Mouse (Mus musculus) left cerebral cortex, adult 8-10 months (tissue): ENCODE results near the gene Dnaja3. TPM values are rescaled to one million over a fixed set of nuclear protein-coding genes. Genes with fewer than 3 reads are reported as not detected.
A peak's percentile ranks its signal among the peaks of the same experiment; 100 is the strongest.
"Not testable (repeated sequence)": the region's sequence is repeated elsewhere in the genome, so short reads cannot be mapped to it uniquely, and the experiment has no call there.

Experiments
- DNase-seq, 2 experiments: peaks; one replicate each; pipeline ENCODE4 v3.0.0; 2022; ENCODE audit warnings: low spot score in 2 of 2
- total RNA-seq, 4 experiments: library from RNA; stranded (reverse); gene quantifications; 2 replicates each; pipeline ENCODE4 v1.2.4; 2022

The Dnaja3 gene
- total RNA-seq, 4 experiments from 2014 or later = 63.0 to 66.1 (median 65.1) TPM

DNA sequence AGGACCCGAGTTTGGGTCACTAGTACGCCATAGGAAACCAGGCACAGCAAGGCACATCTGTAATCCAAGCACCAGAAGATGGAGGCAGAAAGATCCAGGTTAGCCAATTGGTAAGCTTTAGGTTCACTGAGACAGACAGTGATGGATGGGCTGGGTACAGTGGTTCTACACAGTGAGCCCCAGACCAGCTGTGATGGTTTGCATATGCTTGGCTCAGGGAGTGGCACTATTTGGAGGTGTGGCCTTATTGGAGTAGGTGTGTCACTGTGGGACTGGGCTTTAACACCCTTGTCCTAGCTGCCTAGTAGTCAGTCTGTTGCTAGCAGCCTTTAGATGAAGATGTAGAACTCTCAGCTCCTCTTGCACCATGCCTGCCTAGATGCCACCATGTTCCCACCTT, 24.0 kb downstream of the Dnaja3 start:
- DNase-seq = no peak

DNA sequence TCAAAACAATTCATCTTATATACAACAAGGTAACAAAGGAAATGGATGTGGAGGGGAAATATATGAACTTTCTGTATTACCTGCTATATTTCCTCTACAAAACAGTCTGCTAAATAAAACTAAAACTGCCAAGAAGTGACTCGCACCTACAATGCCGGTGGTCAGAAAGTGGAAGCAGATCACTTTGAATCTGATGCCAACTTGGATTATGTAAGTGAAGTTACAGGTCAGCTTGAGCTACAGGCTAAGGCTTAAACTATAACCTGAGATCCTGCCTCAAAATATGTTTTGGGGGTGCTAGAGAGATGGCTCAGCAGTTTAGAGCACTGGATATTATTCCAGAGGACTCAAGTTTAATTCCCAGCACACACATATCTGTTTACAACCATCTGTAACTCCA, 25.9 kb downstream of the Dnaja3 start:
- DNase-seq = no peak

DNA sequence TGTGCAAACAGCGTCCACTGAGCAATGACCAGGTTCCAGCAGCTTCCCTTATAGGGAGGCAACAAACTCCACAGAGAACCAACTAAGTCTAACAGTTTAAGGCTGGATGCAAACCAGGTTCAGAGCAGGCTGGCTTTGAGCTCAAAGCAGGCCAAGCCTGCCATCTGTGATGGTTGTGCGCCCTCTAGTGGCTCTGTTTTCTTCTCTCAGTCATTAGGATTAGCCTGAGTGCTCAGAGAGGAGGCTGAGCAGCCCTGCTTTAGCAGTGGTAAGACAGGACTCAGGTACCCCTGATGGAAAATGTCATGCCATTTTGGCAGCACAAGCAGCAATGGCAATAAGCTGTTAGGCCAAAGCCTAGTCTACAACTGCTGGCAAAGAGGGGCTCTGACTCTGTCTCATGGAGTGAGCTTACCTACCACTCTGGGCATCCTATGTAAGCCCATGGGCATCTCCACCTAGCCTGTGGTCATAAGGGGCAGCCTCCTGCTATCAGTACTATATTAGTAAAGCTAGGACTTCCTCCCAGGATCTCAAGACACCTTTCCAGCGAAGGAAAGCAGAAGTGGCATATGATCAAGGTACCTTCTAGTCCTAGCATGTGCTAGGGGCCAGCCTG, 27.5 kb downstream of the Dnaja3 start:
- peak; percentile 59 to 62 for DNase-seq

DNA sequence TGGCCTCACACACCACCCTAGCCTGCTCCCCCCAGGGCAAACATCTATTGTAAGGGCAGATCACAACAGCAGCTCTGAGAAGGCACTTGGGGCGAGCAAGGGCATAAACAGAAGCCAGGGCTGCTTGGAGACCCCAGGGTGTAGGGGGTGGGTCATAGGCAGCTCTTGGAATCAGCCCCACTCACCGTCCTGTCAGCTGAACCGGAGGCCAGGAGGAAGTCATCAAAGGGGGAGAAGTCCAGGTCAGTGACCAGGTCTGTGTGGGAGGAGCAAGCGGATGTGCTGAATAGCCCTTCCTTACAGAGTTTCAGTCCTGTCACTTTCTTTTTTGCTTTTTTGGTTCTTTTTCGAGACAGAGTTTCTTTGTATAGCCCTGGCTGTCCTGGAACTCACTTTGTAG, 30.5 kb downstream of the Dnaja3 start:
- no peak for DNase-seq

DNA sequence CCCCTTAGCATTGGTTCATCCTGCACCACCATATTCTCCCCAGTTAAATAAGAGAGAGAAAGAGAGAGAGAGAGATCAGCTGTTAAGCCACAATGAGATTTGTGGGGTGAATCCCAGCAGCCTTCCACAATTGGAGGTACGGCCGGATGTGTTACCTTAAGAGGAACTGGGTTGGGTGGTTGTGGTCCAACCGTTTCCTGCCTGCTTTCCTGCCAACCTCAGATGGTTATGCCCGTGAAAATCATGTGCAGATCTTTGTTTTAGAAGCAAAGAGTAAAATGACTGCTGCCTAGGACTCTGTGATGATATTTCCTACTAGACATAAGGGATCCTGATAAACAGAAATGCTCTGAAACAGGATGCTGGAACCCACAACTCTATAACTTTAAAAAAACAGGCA, 34.3 kb downstream of the Dnaja3 start:
- no peak for DNase-seq

DNA sequence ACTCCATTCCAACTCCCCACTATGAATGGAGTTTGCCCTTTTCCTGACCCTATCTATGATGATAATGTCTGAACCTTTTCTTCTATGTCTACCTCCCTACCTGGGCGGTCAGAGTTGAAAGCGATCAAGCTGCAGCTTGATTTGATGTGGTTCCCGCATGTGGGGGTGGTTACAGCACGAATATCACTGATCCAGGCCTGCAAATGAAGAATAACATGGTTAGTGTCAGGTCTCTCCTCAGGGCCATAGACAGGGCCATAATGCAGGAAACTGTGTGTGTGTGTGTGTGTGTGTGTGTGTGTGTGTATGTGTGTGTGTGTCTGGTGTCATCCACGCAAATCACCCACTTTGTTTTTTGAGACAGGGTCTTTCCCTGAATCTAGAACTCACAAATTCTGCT, 37.0 kb downstream of the Dnaja3 start:
- no peak for DNase-seq

DNA sequence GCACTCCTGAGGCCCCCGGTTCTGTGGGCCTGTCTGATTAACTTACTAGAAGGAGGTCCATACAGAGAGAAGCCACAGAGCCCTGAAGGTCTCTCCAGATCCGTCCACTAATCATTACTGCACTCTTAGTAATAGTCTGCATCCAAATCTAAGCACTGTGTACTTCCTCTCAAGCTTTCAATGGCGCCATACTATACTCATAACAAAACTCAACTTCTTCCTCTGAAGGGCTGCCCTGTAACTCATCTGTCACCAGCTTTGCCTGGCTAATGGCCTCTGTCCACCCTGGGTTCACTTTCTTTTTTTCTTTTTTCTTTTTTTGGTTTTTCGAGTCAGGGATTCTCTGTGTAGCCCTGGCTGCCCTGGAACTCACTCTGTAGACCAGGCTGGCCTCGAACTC, 38.3 kb downstream of the Dnaja3 start:
- DNase-seq = no peak

DNA sequence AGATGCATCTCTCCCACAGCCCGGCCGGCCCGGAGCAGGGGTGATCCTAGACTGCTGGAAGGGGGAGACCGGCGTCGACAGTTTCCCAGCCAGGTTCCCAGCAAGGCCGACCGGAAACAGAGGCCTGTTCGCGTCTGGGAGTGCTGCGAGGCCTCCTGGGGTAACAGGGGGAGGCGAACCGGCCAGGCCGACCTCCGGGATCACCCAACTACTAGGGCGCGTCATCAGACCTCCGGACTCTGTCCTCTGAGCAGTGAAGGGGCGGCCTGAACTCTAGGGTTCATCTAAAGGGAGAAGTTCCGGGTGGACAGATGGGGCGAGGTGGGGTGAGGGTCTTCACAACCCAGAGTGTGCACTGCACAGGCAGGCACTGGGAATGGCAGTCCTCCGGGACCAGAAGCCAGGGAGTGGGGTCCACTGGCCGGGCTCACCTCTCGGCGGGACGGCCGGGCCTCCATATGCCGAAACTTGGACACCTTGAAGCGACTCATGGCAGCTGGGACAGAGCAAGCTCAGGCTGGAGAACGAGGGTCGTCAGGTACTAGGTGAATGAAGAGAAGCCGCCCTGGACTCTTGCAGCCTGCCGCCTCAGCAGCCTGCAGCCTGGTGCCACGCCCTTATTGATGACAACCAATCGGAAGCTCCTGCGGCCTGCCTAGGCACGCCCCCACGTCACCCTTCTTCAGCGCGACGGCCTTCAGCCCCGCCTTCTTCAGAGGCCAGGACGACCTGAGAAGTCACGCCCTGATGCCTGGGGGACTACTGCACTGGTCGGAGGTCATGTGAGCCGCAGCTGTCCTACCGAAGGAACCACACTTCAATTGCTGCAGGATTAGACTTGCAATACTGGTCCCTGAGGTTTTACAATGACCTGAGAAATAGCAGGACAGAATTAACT, 39.6 kb downstream of the Dnaja3 start, which contains the start of gene Coro7:
Gene Coro7 (minus strand): TSS at position 657 of the 898 bp plus-strand sequence.
- peak; percentile 64 to 92 for DNase-seq

DNA sequence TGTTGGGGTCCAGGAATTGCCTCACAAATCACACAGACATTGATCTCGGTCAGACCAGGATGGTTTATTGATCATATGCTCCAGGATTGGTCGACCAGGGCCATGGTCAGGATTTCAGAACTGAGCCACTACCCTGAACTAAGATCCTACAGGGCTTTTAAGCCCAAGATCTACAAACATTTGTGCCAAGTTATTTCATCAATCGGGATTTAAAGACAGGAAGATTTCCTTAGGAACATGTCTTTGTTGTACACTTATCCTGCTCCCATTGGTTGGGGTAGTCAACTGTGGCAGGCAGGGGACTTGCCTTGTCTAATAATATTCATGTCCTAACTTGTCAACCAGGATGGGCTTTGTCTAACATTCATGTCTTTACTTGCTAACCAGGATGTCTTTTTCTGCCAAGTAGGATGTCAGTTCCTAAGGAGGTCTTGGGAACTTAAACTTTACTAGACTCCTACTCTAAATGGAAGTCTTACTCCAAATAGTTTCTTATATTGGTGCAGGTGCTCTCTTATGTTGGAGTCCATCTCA, 41.2 kb downstream of the Dnaja3 start:
- not testable (repeated sequence) for DNase-seq

DNA sequence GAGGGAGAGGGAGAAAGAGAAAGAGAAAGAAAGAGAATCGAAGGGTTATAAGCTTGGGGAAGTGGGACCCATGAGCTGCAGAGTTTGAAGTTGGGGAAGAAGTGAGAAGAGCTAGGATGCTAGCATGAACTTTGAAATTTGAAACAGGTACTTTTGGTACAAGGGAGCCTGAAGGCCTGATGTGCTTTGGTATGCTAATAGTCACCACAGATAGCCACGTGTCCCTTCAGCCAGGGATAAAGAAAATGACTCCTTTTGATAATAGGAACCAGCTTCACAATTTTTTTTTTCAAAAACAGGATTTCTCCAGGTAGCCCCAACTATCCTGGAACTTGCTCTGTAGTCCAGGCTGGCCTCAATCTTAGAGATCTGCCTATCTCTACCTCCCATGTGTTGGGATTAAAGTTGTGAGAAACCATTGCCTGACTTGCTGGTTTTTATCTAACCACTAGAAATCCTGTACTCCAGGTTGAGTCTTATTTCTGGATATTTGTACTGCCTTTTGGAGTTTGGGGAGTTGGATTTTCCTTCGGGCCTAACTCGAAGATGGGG, 42.9 kb downstream of the Dnaja3 start:
- DNase-seq = no peak

DNA sequence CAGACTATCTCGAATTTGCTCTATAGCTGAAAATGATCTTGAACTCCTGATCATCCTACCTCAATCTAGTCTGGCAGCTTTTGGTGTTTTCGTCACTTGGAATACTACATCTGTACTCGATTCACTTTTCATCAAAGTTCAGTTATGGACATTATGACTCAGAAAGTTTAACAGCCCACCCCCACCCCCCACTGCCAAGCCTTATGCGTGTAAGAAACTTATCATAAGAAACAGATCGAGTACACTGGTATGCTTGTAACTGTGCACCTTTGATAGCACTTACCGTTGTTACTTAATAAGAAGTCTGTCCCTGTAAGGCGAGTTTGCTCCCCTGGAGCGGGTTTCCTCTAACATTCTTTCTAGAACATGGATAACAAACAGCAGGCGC, 43.4 kb downstream of the Dnaja3 start:
- DNase-seq = no peak

DNA sequence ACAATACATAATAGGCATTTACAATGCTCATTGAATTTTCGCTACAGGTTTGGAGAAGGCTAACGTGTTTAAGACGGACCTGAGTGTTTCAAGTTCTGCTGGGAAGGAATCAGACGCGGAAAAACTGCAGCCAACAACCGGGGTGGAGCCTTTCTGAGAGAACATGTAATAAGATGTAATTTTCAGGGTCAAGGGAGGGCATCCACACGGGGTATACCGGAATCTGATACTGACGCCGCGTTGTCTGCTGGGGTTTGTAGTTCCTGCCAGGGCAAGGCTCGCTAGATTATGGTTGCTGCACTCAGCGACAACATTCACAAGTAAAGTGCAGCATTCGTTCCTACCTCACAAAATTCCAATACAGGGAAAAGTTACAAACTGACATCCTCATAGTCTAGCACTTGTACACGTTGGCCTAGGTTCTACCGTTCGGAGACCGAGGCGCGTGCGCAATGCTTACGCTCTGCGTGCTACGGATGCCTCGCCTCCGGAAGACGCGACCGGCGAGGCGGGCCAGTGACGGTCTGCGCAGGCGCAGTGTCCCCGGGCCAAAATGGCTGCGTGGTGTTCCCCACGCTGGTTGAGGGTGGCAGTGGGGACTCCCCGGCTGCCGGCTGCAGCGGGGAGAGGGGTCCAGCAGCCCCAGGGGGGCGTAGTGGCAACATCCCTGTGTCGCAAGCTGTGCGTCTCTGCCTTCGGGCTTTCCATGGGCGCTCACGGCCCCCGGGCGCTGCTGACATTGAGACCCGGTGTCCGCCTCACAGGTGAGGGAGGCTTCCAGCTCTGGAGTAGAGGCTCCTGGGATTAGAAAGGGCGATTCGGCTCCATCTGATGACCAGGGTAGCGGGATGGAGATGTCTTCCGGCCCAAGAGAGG, 44.0 kb downstream of the Dnaja3 start:
- peak; percentile 90 to 98 for DNase-seq

DNA sequence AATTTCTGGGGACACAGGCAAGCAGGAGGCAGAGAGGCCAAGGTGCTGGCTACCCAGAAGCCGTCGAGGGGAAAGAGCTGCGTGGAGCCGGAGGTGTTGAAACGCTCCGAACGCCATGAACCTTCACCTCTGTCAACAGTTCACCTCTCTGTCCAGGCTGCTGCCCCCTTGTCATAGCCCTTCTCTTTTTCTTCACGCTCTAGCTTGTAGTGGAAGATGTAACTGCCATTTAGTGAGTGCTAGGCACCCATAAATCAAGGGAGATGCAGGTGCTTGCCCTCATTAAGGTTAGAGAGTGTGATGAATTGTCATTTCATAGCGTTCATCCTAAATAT, 44.6 kb downstream of the Dnaja3 start:
- no peak for DNase-seq

DNA sequence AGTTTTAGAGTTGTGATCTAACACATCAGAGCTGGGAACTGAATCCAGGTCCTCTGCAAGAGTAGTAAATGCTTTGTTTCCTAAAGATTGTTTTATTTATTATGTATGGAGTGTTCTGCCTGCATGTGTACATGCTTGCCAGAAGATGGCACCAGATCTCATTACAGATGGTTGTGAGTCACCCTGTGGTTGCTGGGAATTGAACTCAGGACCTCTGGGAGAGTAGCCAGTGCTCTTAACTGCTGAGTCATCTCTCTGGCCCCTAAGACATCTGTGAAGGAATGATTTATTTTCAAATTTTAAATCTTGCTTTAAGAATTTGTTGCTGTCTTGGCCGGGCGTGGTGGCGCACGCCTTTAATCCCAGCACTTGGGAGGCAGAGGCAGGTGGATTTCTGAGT, 49.6 kb downstream of the Dnaja3 start:
- DNase-seq = not testable (repeated sequence)

DNA sequence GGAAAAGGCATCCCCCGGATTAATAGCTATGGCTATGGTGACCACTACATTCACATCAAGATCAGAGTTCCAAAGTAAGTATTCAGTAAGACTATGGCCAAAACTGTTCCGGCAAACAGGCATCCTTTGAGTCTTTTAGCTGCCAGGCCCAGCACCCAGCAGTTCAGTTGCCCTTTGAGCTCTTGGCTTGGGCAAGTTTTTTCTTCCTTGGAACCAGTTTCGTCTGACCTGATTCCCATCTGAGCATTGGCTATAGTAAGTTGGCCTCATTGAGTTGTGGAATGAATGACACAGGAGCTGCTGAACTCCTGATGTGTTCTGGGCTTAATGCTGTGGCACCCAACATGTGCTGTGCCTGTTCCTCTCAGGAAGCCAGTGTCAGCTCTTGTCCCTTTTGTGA, 61.4 kb downstream of the Dnaja3 start:
- DNase-seq = no peak

DNA sequence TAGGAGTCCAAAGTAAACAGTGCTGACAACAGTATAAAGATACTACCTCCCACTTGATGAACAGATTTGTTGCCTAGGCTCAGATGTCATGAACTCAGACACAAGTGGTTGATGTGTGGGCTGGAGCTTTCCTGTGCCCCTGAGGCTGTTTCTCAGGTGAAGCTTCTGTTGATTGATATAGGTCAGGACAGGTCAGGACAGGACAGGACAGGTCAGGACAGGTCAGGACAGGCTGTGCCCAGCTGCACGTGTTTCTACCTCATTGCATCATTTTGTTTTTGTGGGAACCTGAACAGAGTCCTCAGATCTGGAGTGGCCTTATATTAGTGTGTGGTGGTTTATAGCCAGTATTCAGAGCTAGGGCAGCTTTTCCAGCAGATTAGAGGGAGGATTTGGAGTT, 62.9 kb downstream of the Dnaja3 start:
- no peak for DNase-seq

DNA sequence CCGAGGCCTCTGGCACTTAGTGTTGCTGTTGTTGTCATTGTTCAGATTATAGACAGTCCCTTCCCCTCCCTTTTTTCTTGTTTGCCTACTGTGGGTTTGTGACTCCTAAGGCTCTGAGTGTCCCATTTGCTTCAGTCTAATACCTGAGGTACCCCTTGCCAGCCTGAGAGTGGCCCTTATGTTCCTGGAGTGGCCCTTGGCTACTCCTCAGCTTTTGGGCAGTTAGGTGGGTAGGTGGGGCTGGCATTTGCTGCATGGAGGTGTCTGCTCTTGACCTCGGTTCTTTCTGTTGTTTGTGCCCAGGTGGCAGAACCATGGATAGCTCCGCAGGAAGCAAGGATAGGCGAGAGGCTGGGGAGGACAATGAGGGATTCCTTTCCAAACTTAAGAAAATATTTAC, 65.8 kb downstream of the Dnaja3 start:
- DNase-seq = no peak

DNA sequence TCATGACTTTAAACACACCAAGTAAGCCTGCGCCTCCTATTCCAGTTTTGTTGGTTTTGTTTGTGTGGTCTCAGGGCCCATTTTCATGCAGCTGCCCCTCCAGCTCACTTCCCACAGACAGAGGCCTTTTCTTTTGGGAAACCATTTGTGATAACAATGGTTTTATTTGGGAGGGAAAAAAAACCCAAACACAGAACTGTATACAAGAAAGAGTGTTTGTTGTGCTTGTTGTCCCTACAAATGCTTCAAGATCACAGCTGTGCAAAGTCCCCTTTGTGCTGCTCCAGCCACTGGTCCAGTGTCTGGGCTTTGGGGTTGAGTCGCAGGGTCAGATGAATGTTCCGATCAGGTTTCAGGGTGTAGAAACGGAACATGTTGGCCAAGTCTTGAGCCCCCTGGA, 71.4 kb downstream of the Dnaja3 start:
- DNase-seq = no peak

DNA sequence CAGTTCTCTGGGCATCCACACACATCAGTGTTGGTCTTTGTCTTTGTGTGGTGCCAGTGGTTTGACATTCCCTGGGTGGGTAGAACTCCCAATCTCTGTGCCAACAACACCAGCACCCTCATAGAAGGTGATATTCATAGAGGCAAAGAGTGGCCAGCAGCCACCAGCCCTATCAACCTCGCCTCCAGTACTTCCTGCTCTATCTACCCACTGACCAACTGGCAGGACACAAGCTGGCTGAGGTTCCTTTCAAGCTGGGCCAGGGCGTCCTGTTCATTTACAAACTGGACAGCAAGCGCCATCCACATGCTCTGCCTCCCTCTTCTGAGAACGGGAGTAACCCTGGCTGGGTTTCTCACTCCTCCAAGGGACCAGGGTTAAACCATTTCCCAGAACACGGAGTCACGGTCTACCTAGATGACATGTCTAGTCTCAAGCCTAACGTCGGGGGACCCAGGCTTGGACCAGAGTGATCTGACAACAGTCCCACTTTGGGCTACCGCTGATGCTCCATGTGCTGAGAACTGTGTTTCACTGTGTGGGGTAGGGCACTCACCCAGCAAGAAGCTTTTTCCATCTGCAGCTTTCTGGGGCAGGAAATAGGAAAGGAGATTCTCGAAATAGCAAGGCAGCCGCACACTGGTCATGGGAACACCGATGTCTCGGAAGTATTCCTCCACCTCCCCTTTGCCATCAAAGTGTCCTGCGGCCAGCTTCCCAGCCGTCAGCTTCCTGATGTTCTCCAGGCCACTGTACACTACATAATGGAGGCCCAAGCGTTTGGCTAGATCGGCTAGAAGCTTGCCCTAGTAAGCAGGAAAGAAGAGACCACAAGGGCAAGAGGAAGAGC, 74.3 kb downstream of the Dnaja3 start:
- DNase-seq = no peak

DNA sequence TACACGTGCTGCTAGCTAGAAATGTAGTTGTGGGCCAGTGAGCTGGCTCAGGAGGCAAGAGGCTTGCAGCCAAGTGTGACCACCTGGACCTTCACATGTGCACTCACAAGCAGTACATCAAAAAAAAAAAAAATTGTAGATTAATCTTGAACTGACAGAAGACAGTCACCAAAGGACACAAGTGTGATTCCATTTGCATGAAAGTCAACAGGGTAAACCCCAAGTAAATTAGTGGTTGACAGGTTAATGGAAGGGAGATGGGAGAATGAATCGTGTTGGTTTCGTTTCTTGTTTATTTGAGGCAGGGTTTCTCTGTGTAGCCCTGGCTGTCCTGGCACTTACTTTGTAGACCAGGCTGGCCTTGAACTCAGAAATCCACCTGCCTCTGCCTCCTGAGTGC, 78.1 kb downstream of the Dnaja3 start:
- no peak for DNase-seq
